Mouse (Mus musculus) heart, embryonic 14.5 days (tissue): ENCODE data around the gene Gcc2. TPM values are rescaled to one million over a fixed set of nuclear protein-coding genes. Genes with fewer than 3 reads are reported as not detected.
A peak's percentile ranks its signal among the peaks of the same experiment; 100 is the strongest.

Experiments
- ATAC-seq: fragments of 200-750 bp; cut with Nextera tagmentation; 2 replicates; pipeline ENCODE4 v1.8.0; 2017; ENCODE audit warnings: low read depth, moderate TSS enrichment; ENCODE audit not compliant: insufficient number of reproducible peaks, insufficient read depth, low FRiP score
- H3K27ac ChIP-seq, 2 experiments: fragments of 200-500 bp in 1 of 2; fragments of 300-500 bp in 1 of 2; sonication (generic) in 1 of 2; replicated peaks in 1 of 2; 2 replicates each; pipeline ENCODE4 v1.5.1; 2012 to 2014; ENCODE audit warnings: low read depth in 2 of 2, low read length in 2 of 2, control low read depth in 1 of 2, mild to moderate bottlenecking in 1 of 2, mixed read lengths in 1 of 2; ENCODE audit not compliant: control insufficient read depth in 1 of 2, insufficient read depth in 1 of 2
- H3K27me3 ChIP-seq: fragments of 300-500 bp; sonication (generic); 2 replicates; pipeline ENCODE4 v1.6.1; 2014; ENCODE audit warnings: mild to moderate bottlenecking, low read length, control low read depth; ENCODE audit not compliant: control insufficient read depth, insufficient read depth
- H3K36me3 ChIP-seq: fragments of 300-500 bp; sonication (generic); 2 replicates; pipeline ENCODE4 v1.6.1; 2014; ENCODE audit warnings: mild to moderate bottlenecking, control low read depth, low read length, mixed read lengths; ENCODE audit not compliant: control insufficient read depth, insufficient read depth
- H3K4me1 ChIP-seq, 2 experiments: fragments of 200-500 bp in 1 of 2; fragments of 300-500 bp in 1 of 2; sonication (generic) in 1 of 2; 2 replicates each; pipeline ENCODE4 v1.6.1; 2012 to 2014; ENCODE audit warnings: low read length in 2 of 2, control low read depth in 1 of 2, mixed read lengths in 1 of 2; ENCODE audit not compliant: control insufficient read depth in 2 of 2, insufficient read depth in 2 of 2
- H3K4me2 ChIP-seq: fragments of 300-500 bp; sonication (generic); 2 replicates; pipeline ENCODE4 v1.6.1; 2014; ENCODE audit warnings: mild to moderate bottlenecking, low read length
- H3K4me3 ChIP-seq, 2 experiments: fragments of 200-500 bp in 1 of 2; fragments of 300-500 bp in 1 of 2; sonication (generic) in 1 of 2; 2 replicates each; pipeline ENCODE4 v1.5.1; 2012 to 2014; ENCODE audit warnings: low read length in 2 of 2, mild to moderate bottlenecking in 2 of 2, control low read depth in 1 of 2, low read depth in 1 of 2, moderate library complexity in 1 of 2; ENCODE audit not compliant: control insufficient read depth in 1 of 2, insufficient read depth in 1 of 2
- H3K9ac ChIP-seq: fragments of 300-500 bp; sonication (generic); 2 replicates; pipeline ENCODE4 v1.6.1; 2014; ENCODE audit warnings: mild to moderate bottlenecking, low read length
- H3K9me3 ChIP-seq: fragments of 300-500 bp; sonication (generic); 2 replicates; pipeline ENCODE4 v1.6.1; 2016; ENCODE audit warnings: low read length, control low read depth; ENCODE audit not compliant: control insufficient read depth
- WGBS: fragments of 180-500 bp; shearing (Covaris S2); extraction: QIAGEN DNeasy Blood & Tissue Kit; methylation state at CpG from one replicate; pipeline ENCODE4 v1.1.7; 2014; 5-methylcytosine and 5-hydroxymethylcytosine counted together
- polyA plus RNA-seq: library from polyadenylated mRNA; unstranded; fragments of >200 nt; fragmentation: Nextera tagmentation; extraction: Ambion mirVana; gene quantifications from 2 replicates; pipeline ENCODE4 v1.2.1, GENCODE M21; 2014

The Gcc2 gene
- polyA plus RNA-seq, 1 experiment from 2014 or later: 39.3 TPM

- WGBS: 3% methylated on average over 4 of the region's 4 CpGs
- H3K4me2 ChIP-seq: peak overlapping the region; percentile 58
- H3K9ac ChIP-seq: peak overlapping the region; percentile 86
- H3K27ac ChIP-seq: peak overlapping the region; percentile 74 to 84
- peaks cover 2 to 11% of the 10 kb centered on the region in 2 experiments; a peak in 3 of 4 replicates for H3K4me1 ChIP-seq
- ATAC-seq: no peak; the same call in 1 of the 2 replicates
- H3K9me3 ChIP-seq: no peaks in the 10 kb centered on the region
- peaks cover 27% of the 10 kb centered on the region for H3K36me3 ChIP-seq
- H3K27me3 ChIP-seq: no peaks in the 10 kb centered on the region
- H3K4me3 ChIP-seq: peak overlapping the region; percentile 72 to 99
Measured at GRCm38 (mm10) chr10:58255954-58256353, 657 bp downstream of the Gcc2 start.

- peaks cover 2 to 11% of the 10 kb centered on the region in 2 experiments; a peak in 3 of 4 replicates for H3K4me1 ChIP-seq
- no peaks in the 10 kb centered on the region for H3K9me3 ChIP-seq
- no peak for ATAC-seq
- no peak overlapping the region for H3K4me3 ChIP-seq
- H3K36me3 ChIP-seq: peaks cover 47% of the 10 kb centered on the region
- no peak overlapping the region for H3K9ac ChIP-seq
- WGBS: 62% methylated on average over 5 of the region's 5 CpGs
- H3K27me3 ChIP-seq: no peaks in the 10 kb centered on the region
- no peak overlapping the region for H3K4me2 ChIP-seq
- H3K27ac ChIP-seq: no peak overlapping the region
Measured at GRCm38 (mm10) chr10:58258466-58258865, 3.2 kb downstream of the Gcc2 start.

GRCm38 (mm10) chr10:58282238-58282637 is 26.9 kb downstream of the Gcc2 start:
- Histone ChIP-seq H3K4me3 (no peak overlapping the region), H3K27me3 (no peaks in the 10 kb centered on the region), H3K27ac (no peak overlapping the region), H3K4me1 (no peaks in the 10 kb centered on the region), H3K4me2 (no peak overlapping the region), H3K9ac (no peak overlapping the region), H3K36me3 (peaks cover 76% of the 10 kb centered on the region), H3K9me3 (no peaks in the 10 kb centered on the region)
- 94% methylated on average over 7 of the region's 7 CpGs for WGBS
- ATAC-seq: no peak

GRCm38 (mm10) chr10:58290742-58291141 is 35.4 kb downstream of the Gcc2 start:
- Histone ChIP-seq H3K9me3 (no peaks in the 10 kb centered on the region), H3K36me3 (peaks cover 94% of the 10 kb centered on the region), H3K27me3 (no peaks in the 10 kb centered on the region), H3K4me2 (no peak overlapping the region), H3K9ac (no peak overlapping the region), H3K4me3 (no peak overlapping the region), H3K4me1 (no peaks in the 10 kb centered on the region), H3K27ac (no peak overlapping the region)
- 49% methylated on average over 3 of the region's 3 CpGs for WGBS
- no peak for ATAC-seq

- ATAC-seq: no peak
- Histone ChIP-seq H3K4me1 (no peaks in the 10 kb centered on the region), H3K4me2 (no peak overlapping the region), H3K9me3 (no peaks in the 10 kb centered on the region), H3K27ac (no peak overlapping the region), H3K9ac (no peak overlapping the region), H3K4me3 (no peak overlapping the region), H3K36me3 (peaks cover 94% of the 10 kb centered on the region), H3K27me3 (no peaks in the 10 kb centered on the region)
- 82% methylated on average over 3 of the region's 3 CpGs for WGBS
Measured at GRCm38 (mm10) chr10:58294246-58294645, 38.9 kb downstream of the Gcc2 start.

GRCm38 (mm10) chr10:58295605-58296004 is 40.3 kb downstream of the Gcc2 start:
- no peak overlapping the region for H3K4me2 ChIP-seq
- WGBS: 93% methylated on average over 3 of the region's 3 CpGs
- peaks cover 95% of the 10 kb centered on the region for H3K36me3 ChIP-seq
- no peaks in the 10 kb centered on the region for H3K4me1 ChIP-seq
- no peak overlapping the region for H3K27ac ChIP-seq
- ATAC-seq: no peak
- no peaks in the 10 kb centered on the region for H3K27me3 ChIP-seq
- no peak overlapping the region for H3K4me3 ChIP-seq
- H3K9ac ChIP-seq: no peak overlapping the region
- no peaks in the 10 kb centered on the region for H3K9me3 ChIP-seq

GRCm38 (mm10) chr10:58304996-58305395 is 49.7 kb downstream of the Gcc2 start:
- no peak overlapping the region for H3K4me2 ChIP-seq
- no peak overlapping the region for H3K9ac ChIP-seq
- H3K27ac ChIP-seq: no peak overlapping the region
- H3K27me3 ChIP-seq: no peaks in the 10 kb centered on the region
- no peak overlapping the region for H3K4me3 ChIP-seq
- peaks cover 78% of the 10 kb centered on the region for H3K36me3 ChIP-seq
- no peak for ATAC-seq
- no peaks in the 10 kb centered on the region for H3K4me1 ChIP-seq
- 89% methylated on average over 7 of the region's 7 CpGs for WGBS
- H3K9me3 ChIP-seq: no peaks in the 10 kb centered on the region

GRCm38 (mm10) chr10:58306897-58307296 is 51.6 kb downstream of the Gcc2 start:
- 92% methylated on average over 3 of the region's 3 CpGs for WGBS
- peaks cover 75% of the 10 kb centered on the region for H3K36me3 ChIP-seq
- no peaks in the 10 kb centered on the region for H3K9me3 ChIP-seq
- no peak overlapping the region for H3K4me2 ChIP-seq
- ATAC-seq: no peak
- H3K4me3 ChIP-seq: no peak overlapping the region
- H3K9ac ChIP-seq: no peak overlapping the region
- no peaks in the 10 kb centered on the region for H3K4me1 ChIP-seq
- H3K27me3 ChIP-seq: no peaks in the 10 kb centered on the region
- H3K27ac ChIP-seq: no peak overlapping the region
